Mouse (Mus musculus) gastrocnemius, postnatal 14 days (tissue): ENCODE measurements at regions not wholly inside any gene's neighbourhood (a gene's known extent, or its start where the extent isn't known, plus 50 kb on each side); places are given as distances from the start of the nearest gene placed in this dataset.
A peak's percentile ranks its signal among the peaks of the same experiment; 100 is the strongest.

Experiments used
- DNase-seq: peaks from one replicate; pipeline ENCODE4 v3.0.0; 2021; ENCODE audit warnings: mixed read lengths
- intact Hi-C: fragments of 180-260 bp; cut with DNase I; formaldehyde crosslinking; loops from one replicate; pipeline ENCODE4 v1.15.1; 2025; ENCODE audit warnings: low total_unique reads

GRCm38 (mm10) chr13:60015854-60016366 lies 161.3 kb downstream of the Gas1 start:
- peak; percentile 42 for DNase-seq
- intact Hi-C loops = no loop called here

DNA sequence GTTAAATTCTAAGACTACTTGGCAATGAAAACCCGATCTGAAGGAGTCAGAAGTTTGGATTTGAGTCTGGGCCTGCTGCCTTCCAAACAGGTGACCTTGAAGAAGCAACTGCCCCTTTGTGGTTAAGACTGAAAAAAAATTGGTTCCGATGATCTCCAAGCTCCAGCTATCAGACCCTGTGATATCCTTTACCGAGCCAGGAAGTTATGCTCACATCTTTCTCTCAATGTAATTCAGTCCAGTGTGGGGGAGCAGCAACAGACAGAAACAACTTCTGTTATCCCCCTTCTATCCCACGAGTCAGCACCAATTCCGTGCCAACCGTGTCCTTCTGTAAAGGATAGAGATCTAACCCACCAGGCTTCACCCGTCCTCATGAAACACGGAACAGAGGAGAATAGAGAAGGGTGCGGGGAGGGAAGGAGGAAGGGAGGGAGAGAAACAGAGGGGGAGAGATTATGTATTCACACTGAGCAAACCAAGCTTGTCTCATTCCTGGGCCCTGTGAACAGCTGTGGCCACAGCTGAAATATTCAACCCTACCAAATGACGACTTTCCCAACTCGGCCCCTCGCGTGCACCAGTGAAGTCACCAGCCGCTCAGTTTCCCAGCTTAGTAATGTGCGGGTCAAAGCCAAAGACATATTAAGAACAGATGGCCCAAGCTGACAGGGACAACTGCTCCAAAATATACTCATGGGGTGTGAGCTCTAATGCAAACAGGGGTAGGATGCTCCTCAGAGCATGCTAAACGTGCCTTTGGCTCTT lies 164.9 kb downstream of the Gas1 start:
- intact Hi-C loops = no loop called here
- DNase-seq = peak; percentile 76

DNA sequence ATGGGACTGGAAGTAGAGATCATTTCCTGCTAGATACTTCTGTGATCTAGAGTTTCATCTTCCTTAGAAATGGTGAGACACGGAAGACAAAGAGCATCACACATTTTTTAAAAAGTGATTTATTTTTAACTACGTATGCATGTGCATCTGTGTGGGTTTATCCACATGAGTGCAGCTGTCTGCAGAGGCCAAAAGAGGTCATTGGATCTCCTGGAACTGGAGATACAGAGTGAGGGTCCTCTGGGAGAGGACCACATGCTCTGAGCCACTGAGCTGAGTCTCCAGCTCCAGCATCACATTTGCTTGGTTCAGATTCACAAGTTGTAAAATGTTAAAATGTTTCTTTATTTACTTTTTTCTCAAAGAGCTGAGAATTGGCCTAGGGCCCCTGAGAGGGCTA lies 166.1 kb downstream of the Gas1 start:
- intact Hi-C loops = no loop called here
- DNase-seq = no peak

DNA sequence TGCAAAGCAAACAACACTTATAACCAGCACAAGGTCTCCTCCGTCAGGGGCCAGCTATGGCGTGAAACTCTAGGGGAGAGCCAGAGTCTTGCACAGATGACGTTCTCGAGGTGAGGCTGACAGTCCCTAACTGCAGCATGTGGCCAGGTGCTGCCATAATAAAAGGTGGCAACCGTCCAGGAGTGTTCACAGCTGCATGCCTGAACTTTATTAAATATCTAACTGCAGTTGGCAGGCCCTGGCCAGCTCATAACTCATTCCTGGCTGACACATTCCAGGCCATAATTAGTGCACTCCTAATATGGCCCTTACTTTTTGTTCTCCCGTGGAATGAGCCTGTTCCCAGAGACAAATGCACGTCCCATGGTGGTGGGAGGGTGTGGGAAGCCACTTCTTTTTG lies 169.6 kb downstream of the Gas1 start:
- intact Hi-C loops = no loop called here
- peak; percentile 17 for DNase-seq

GRCm38 (mm10) chr13:60007031-60007430 lies 170.1 kb downstream of the Gas1 start:
- DNase-seq = no peak
- intact Hi-C loops = no loop called here

GRCm38 (mm10) chr13:60004611-60005010 lies 172.6 kb downstream of the Gas1 start:
- intact Hi-C loops = no loop called here
- no peak for DNase-seq

DNA sequence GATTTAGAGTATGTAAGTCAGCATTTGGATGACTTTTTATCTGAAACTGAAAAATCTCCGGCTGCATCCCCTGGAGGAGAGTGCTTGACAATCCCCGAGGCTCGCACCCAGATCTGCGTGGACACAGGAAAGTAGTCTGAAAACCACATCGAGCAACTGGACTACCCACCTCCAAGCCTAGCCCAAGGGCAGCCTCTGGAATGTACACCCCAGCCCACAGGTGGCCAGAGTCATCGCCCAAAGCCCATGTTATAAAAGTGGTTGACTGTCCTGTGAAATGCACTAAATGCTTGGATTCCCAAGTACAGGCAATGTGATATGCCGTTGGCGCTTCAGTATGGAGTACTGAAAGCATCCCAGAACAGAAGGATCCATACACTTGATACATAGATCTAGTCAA lies 175.1 kb downstream of the Gas1 start:
- intact Hi-C loops = no loop called here

DNA sequence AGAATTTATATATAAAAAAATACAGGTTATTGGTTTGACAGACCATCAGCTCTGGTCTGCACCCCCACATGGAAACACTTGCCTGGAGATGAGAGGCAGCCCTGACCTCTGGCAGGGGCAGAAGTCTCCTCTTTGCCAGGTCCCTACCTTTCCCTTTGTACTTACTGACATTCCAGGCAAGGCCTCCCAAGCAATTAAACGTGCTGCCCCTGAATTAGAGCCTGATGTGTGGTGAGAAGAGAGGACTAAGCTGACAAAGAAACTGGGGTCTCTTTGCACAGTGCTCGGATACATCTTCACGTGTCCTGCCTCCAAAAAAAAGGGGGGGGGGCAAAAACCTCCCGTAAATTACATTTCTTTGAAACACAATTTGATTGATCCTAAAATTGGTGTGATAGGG lies 175.5 kb downstream of the Gas1 start:
- no peak for DNase-seq
- intact Hi-C loops = no loop called here

More for the DNA sequence above, 175.1 kb downstream of the Gas1 start:
- DNase-seq = no peak

DNA sequence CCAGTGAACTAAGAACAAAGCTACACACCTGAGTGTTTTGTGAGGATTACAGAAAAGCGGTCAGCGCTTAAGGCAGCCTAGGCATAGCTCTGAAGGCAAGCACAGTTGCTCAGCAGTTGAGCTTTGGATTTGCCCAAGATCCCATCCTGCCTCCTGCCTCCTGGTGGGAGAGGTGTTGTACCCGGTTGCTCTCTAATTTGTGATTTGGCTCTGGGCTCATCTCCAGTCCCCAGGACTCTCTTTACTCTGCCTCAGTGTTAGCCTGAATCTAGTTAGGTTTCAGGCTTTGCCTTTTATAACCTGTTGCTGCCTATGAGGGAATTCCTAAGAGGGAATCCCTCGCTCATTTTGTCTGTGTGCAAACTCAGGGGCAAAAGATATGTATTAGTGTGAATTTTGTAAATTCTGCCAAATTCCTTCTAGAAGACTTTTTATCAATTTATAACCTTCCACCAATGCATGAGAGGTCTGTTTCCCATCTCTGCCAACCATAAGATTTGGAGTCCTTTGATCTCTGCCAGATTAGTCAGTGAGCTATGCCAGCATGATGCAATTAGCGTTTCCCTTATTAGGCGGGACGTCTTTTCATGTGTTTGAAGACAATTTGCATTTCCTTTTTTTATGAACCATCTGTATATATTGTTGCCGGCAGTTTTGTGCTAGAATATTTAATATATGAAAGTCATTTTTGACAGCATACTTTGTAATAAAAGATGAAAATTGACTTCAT lies 176.4 kb downstream of the Gas1 start:
- no peak for DNase-seq
- intact Hi-C loops = no loop called here

GRCm38 (mm10) chr13:59997431-59997830 lies 174.5 kb upstream of the Tut7 start:
- intact Hi-C loops = no loop called here
- no peak for DNase-seq

- DNase-seq = no peak
- intact Hi-C loops = no loop called here
Measured at GRCm38 (mm10) chr13:59996146-59996814, 173.3 kb upstream of the Tut7 start.

GRCm38 (mm10) chr13:59992780-59993501 lies 170.0 kb upstream of the Tut7 start:
- no peak for DNase-seq
- intact Hi-C loops = no loop called here

DNA sequence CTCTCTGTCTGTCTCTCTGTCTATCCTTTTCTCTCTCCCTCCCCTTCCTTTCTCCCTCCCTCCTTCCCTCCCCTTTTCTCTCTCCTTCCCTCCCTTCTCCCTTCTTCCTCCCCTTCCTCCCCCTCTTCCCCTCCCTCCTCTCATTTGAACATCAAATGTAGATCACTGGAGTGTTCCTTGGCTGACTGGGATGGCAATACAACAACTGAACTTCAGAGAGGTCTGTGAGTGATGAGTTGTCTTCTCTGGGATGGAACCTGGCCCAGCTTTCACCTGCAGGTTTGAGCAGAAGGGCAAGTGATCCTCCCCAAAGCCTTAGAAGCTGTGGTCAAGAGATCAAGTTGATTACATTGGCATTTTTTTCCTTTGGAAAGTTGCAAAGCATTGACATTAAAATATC lies 169.4 kb upstream of the Tut7 start:
- intact Hi-C loops = no loop called here
- DNase-seq = no peak

DNA sequence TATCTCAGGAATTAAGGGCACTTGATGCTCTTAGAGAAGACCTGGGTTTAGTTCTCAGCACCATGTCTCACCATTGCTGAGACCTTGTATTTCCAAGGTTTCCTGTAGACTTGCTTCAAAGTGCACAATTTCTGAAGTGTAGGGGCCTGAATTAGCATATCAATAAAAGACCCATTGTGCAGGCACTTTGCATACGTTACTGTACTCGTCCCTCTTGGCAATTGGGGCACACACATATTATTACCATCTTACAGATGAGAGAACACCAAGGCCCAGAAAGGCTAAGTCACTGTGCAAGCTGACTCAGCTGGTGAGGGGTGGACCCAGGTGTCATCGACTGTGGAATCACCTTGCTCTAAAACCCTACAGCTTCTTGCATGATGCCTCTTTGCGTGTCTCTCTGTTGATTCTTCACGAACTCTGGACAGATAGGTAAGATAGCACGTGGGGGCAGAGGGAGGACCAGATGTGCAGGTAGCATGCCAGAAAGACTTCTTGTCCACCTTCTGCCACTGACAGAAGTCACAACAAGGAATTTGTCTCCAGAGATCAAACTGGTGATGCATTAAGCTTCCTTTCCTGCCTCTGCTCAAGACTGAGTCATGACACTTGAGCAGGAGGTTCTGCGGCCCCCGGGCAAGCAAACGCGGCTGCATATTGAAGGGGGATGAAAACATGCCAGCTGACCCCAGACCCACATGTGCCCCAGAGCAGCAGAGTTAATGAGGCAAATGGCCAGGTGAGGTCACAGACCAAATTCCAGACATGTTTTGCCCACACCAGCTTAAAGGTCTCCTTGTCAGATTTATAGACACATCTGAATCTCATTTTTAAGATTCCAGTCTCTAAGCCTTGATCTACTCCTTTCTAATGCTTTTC lies 167.7 kb upstream of the Tut7 start:
- intact Hi-C loops = no loop called here

DNA sequence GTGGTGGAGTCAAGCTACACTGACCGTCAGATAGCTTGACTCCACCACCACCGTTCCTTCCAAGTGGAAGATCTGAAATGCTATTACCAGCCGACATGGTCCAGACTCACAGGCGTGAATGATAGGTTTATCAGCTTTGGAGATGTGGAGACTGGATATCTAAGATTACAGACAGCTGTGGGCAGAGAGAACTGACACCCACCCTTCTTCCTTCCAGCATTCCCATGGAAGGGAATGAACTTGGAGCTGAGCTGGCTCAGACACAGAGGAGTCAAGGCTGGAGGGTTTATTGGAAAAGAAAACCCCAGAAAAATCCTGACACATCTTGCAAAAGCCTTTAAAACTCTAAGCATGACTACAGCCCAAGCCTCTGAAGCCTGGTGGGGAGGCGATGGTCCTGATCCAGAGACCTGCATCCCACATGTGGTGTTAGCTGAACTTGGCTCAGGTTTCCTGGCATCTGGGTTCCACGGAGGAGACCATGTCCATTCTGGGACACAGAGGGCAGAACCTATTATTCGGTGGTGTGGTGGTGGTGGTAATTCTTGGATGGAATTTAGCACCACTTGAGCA lies 165.5 kb upstream of the Tut7 start:
- DNase-seq = no peak
- intact Hi-C loops = no loop called here

More for the DNA sequence above, 167.7 kb upstream of the Tut7 start:
- no peak for DNase-seq

- intact Hi-C loops = no loop called here
- DNase-seq = no peak
Measured at GRCm38 (mm10) chr13:59976425-59976824, 153.5 kb upstream of the Tut7 start.

GRCm38 (mm10) chr13:59972093-59972427 lies 149.1 kb upstream of the Tut7 start:
- intact Hi-C loops = no loop called here
- DNase-seq = no peak

DNA sequence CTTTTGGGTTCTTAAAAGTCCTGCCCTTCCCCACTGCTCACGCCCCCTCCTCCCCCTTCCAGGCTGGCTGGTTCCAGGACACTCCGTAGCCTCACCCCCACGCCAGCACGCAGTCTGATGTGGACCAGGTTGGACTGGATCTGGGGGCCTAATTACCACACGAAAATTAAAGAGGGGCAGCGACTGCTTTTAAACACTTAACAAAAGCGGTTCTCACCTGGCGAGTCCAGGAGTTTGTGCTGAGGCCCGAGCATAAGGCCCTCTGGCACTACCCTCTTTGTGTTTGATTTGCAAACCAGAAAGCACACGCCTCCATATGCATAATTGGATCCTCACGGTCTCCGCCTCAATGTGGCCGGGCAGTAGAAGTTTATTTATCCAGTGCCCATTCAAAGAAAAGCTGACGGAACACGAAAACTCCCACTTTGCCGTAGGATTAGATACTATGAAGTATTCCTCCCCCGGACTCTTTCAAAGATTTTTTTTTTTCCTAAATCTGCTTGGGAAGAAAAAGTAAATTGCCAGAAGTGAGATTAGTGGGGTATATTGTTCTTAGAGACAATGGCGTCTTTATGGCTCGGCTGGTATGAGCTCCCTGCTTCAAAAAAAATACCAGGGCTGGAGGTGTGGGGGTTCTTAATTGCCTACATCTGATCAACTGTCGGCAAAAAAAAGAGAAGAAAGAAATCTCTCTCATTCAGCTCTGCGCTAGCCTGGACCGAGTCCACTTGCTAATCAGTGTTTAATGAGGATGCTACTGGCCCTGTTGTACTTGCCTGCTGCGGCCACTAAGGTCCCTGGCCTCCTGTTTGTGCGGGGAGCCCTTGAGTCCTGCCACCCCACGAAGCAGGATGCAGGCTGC lies 148.5 kb upstream of the Tut7 start:
- intact Hi-C loops = no loop called here
- no peak for DNase-seq
